Mouse (Mus musculus): ENCODE data around the gene Hoxd9.

Gene Hoxd9

GRCm38 (mm10) chr2:74686301-74686987 lies 11.1 kb upstream of the Hoxd9 start:
- peak; percentile 67 for DNase-seq

GRCm38 (mm10) chr2:74686988-74687697 lies 10.4 kb upstream of the Hoxd9 start:
- no peak for DNase-seq

- no peak for DNase-seq
Measured at GRCm38 (mm10) chr2:74687698-74688555, 9.6 kb upstream of the Hoxd9 start.

GRCm38 (mm10) chr2:74688795-74689573 lies 8.5 kb upstream of the Hoxd9 start:
- DNase-seq = no peak

- no peak for DNase-seq
Measured at GRCm38 (mm10) chr2:74689574-74690337, 7.8 kb upstream of the Hoxd9 start.

- DNase-seq = no peak
Measured at GRCm38 (mm10) chr2:74690338-74690716, 7.2 kb upstream of the Hoxd9 start.

- peak; percentile 45 for DNase-seq
Measured at GRCm38 (mm10) chr2:74691022-74691951, 6.2 kb upstream of the Hoxd9 start, which contains the start of gene Hoxd10. TSS of gene Hoxd10 (plus strand) at chr2:74691924.

- DNase-seq = no peak
Measured at GRCm38 (mm10) chr2:74691995-74692807, 5.3 kb upstream of the Hoxd9 start.

- no peak for DNase-seq
Measured at GRCm38 (mm10) chr2:74692808-74693431, 4.6 kb upstream of the Hoxd9 start.

- DNase-seq = no peak
Measured at GRCm38 (mm10) chr2:74693432-74693827, 4.1 kb upstream of the Hoxd9 start.

GRCm38 (mm10) chr2:74694066-74694465 lies 3.5 kb upstream of the Hoxd9 start:
- no peak for DNase-seq

- no peak for DNase-seq
Measured at GRCm38 (mm10) chr2:74695383-74695782, 2.1 kb upstream of the Hoxd9 start.

- no peak for DNase-seq
Measured at GRCm38 (mm10) chr2:74695813-74696430, 1.6 kb upstream of the Hoxd9 start.

- DNase-seq = no peak
Measured at GRCm38 (mm10) chr2:74696442-74697335, 838 bp upstream of the Hoxd9 start.

GRCm38 (mm10) chr2:74698201-74699052 lies 900 bp downstream of the Hoxd9 start:
- DNase-seq = no peak

- DNase-seq = no peak
Measured at GRCm38 (mm10) chr2:74699053-74699430, 1.5 kb downstream of the Hoxd9 start.
